In genomic region chr19:23400485-23400884, GRCm38 (mm10) we compare ENCODE assay signal across 8 mouse cellular contexts. TPM values are rescaled to one million over a fixed set of nuclear protein-coding genes. Genes with fewer than 3 reads are reported as not detected.
DNase-seq lines count a peak whose midpoint lies in the region; ATAC-seq lines count a peak whose summit lies in the region.
"Had no signal": no experiment of that assay in that cellular context is flagged by ENCODE, and none has a peak within 500 bp of the region (broad histone marks: within the 10 kb centered on the region; RNA-seq: fewer than 3 reads in every experiment).

No protein-coding gene starts in this region.

- no peaks in the 10 kb centered on the region for H3K36me3 ChIP-seq in kidney, embryonic 16.5 days (ENCODE audit: insufficient read depth, low read length)
- H3K36me3 ChIP-seq: limb, embryonic 12.5 days had no signal

- H3K4me1 ChIP-seq in kidney, embryonic 16.5 days (ENCODE audit: insufficient read depth, low read length), result peaks cover 22% of the 10 kb centered on the region

- no peak overlapping the region for H3K4me3 ChIP-seq in kidney, embryonic 16.5 days (ENCODE audit: low read length)
- H3K4me3 ChIP-seq: limb, embryonic 12.5 days had no signal

- no peaks in the 10 kb centered on the region for H3K27me3 ChIP-seq in kidney, embryonic 16.5 days (ENCODE audit: insufficient read depth, low read length)
- H3K27me3 ChIP-seq: limb, embryonic 12.5 days had no signal

- no peak overlapping the region for H3K9ac ChIP-seq in kidney, embryonic 16.5 days (replicated peaks; ENCODE audit: low read length)
- H3K9ac ChIP-seq: limb, embryonic 12.5 days had no signal

- no peak overlapping the region for H3K4me2 ChIP-seq in kidney, embryonic 16.5 days (replicated peaks; ENCODE audit: low read depth, low read length)
- H3K4me2 ChIP-seq: limb, embryonic 12.5 days had no signal

- intact Hi-C loops in heart, postnatal 10 days (cut with DNase I), result no loop called here

- H3K9me3 ChIP-seq in kidney, embryonic 16.5 days (ENCODE audit: low read length), result no peaks in the 10 kb centered on the region
- H3K9me3 ChIP-seq: limb, embryonic 12.5 days had no signal

- no peak overlapping the region for H3K27ac ChIP-seq in kidney, embryonic 16.5 days (ENCODE audit: low read length)
- H3K27ac ChIP-seq: limb, embryonic 12.5 days had no signal

- peak; percentile 7 for DNase-seq in kidney, adult 18-20 months
- peak; percentile 78 for DNase-seq in gastrocnemius, adult 18-20 months (ENCODE audit: low spot score)
- peak; percentile 80 to 81 for DNase-seq in heart, postnatal 10 days
- peak; percentile 80 for DNase-seq in lung, postnatal 36 days
- DNase-seq in T-cell, adult 2 months (ENCODE audit: low spot score), result no peak

- whole genome bisulfite sequencing in kidney, embryonic 16.5 days, result 59% methylated on average over 5 of the region's 5 CpGs

- ATAC-seq in kidney, embryonic 16.5 days (ENCODE audit: low FRiP score, low TSS enrichment), result no peak
- ATAC-seq in erythroblast, adult 5-6 weeks (replicated peaks; ENCODE audit: low FRiP score, poor library complexity, severe bottlenecking), result no peak

RNA-seq across cellular contexts. Expression of gene Mamdc2, which starts 47.8 kb away (rescaled TPM):
- polyA plus RNA-seq in kidney, embryonic 16.5 days (2015; fragmentation: Nextera tagmentation; extraction: Ambion mirVana), result 1.4 and 1.5 TPM in 2 replicates
- 1 to 10 TPM; 1.1 to 2.3 TPM for total RNA-seq in gastrocnemius, adult 18-20 months (2021)
- 1 to 10 TPM; 3.8 to 4.4 TPM for total RNA-seq in heart, postnatal 10 days (2021)
- not detected in 2 replicates for total RNA-seq in erythroblast, adult 5-6 weeks (2015; ENCODE audit: low replicate concordance)
- total RNA-seq in erythroblast, adult 5-6 weeks (2017; ENCODE audit: low replicate concordance), result not detected in 2 replicates
